Mouse (Mus musculus) kidney, adult 2 months (tissue): ENCODE data around the gene Ccnt2. TPM values are rescaled to one million over a fixed set of nuclear protein-coding genes. Genes with fewer than 3 reads are reported as not detected.
"Not testable (repeated sequence)": the region's sequence is repeated elsewhere in the genome, so short reads cannot be mapped to it uniquely, and the experiment has no call there.

ENCODE experiments used
- DNase-seq: peaks from one replicate; pipeline ENCODE4 v3.0.0; 2021
- H3K27ac ChIP-seq: fragments of 200-500 bp; 2 replicates; pipeline ENCODE4 v1.5.1; 2012; ENCODE audit warnings: low read depth, low read length, control low read depth, inconsistent platforms; ENCODE audit not compliant: insufficient read depth
- H3K27me3 ChIP-seq: fragments of 200-500 bp; replicated peaks from 2 replicates; pipeline ENCODE4 v1.6.1; 2012; ENCODE audit warnings: mild to moderate bottlenecking, moderate library complexity, low read length, inconsistent platforms; ENCODE audit not compliant: control insufficient read depth, insufficient read depth
- H3K36me3 ChIP-seq: fragments of 200-500 bp; 2 replicates; pipeline ENCODE4 v1.6.1; 2012; ENCODE audit warnings: mild to moderate bottlenecking, moderate library complexity, low read length, inconsistent platforms; ENCODE audit not compliant: control insufficient read depth, insufficient read depth
- H3K4me1 ChIP-seq: fragments of 200-500 bp; 2 replicates; pipeline ENCODE4 v1.6.1; 2011; ENCODE audit warnings: low read length; ENCODE audit not compliant: control insufficient read depth, insufficient read depth
- H3K4me3 ChIP-seq: fragments of 200-500 bp; 2 replicates; pipeline ENCODE4 v1.5.1; 2011; ENCODE audit warnings: mild to moderate bottlenecking, low read depth, low read length, control low read depth; ENCODE audit not compliant: insufficient read depth
- CTCF ChIP-seq: fragments of 200-500 bp; conservative IDR thresholded peaks from 2 replicates; pipeline ENCODE4 v1.5.1; 2011; ENCODE audit warnings: low read depth, mild to moderate bottlenecking, control low read depth, low read length, moderate library complexity, mixed read lengths; ENCODE audit not compliant: insufficient read depth, insufficient read length
- POLR2A ChIP-seq: fragments of 200-500 bp; IDR thresholded peaks from one replicate; pipeline ENCODE4 v1.6.1; 2011; ENCODE audit warnings: low read depth, low read length, control low read depth
- WGBS: fragments of 180-500 bp; shearing (Covaris S2); methylation state at CpG from one replicate; pipeline ENCODE4 v1.1.7; 2018; 5-methylcytosine and 5-hydroxymethylcytosine counted together
- polyA plus RNA-seq: library from polyadenylated mRNA; depleted of rRNA; stranded (reverse); fragments of >200 nt; gene quantifications from 2 replicates; pipeline ENCODE4 v1.2.3, GENCODE M21; 2012

Gene Ccnt2
- polyA plus RNA-seq, 1 experiment: 12.7 TPM

GRCm38 (mm10) chr1:127755806-127756205 lies 18.2 kb upstream of the Ccnt2 start:
- Histone ChIP-seq H3K27me3 (no peaks in the 10 kb centered on the region), H3K27ac (no peak overlapping the region), H3K4me1 (no peaks in the 10 kb centered on the region), H3K36me3 (no peaks in the 10 kb centered on the region), H3K4me3 (no peak overlapping the region)
- TF ChIP-seq CTCF (no peak), POLR2A (no peak)
- no peak for DNase-seq
- 63% methylated on average over 4 of the region's 4 CpGs for WGBS

- no peak overlapping the region for H3K27ac ChIP-seq
- no peaks in the 10 kb centered on the region for H3K36me3 ChIP-seq
- H3K27me3 ChIP-seq: no peaks in the 10 kb centered on the region
- no peaks in the 10 kb centered on the region for H3K4me1 ChIP-seq
- no peak for DNase-seq
- H3K4me3 ChIP-seq: no peak overlapping the region
- TF ChIP-seq CTCF: no peak
- no peak for TF ChIP-seq POLR2A
- WGBS: 69% methylated on average over 5 of the region's 5 CpGs
Observed at GRCm38 (mm10) chr1:127756331-127757163, 17.4 kb upstream of the Ccnt2 start.

- DNase-seq, H3K4me1 ChIP-seq, H3K36me3 ChIP-seq, H3K27ac ChIP-seq, H3K4me3 ChIP-seq, H3K27me3 ChIP-seq: not testable (repeated sequence)
- 95% methylated on average over 3 of the region's 3 CpGs for WGBS
Observed at GRCm38 (mm10) chr1:127757164-127757545, 16.8 kb upstream of the Ccnt2 start.

GRCm38 (mm10) chr1:127765468-127765867 lies 8.5 kb upstream of the Ccnt2 start:
- DNase-seq: peak; percentile 20
- WGBS: 73% methylated on average over 2 of the region's 2 CpGs
- Histone ChIP-seq H3K27me3 (no peaks in the 10 kb centered on the region), H3K36me3 (no peaks in the 10 kb centered on the region), H3K4me1 (no peaks in the 10 kb centered on the region), H3K4me3 (no peak overlapping the region), H3K27ac (no peak overlapping the region)
- TF ChIP-seq CTCF: peak; percentile 20; the same call in 1 of the 2 replicates
- TF ChIP-seq POLR2A: no peak

- no peak overlapping the region for H3K4me3 ChIP-seq
- H3K36me3 ChIP-seq: no peaks in the 10 kb centered on the region
- DNase-seq: no peak
- H3K27ac ChIP-seq: no peak overlapping the region
- H3K27me3 ChIP-seq: no peaks in the 10 kb centered on the region
- 87% methylated on average over 2 of the region's 2 CpGs for WGBS
- no peaks in the 10 kb centered on the region for H3K4me1 ChIP-seq
- TF ChIP-seq POLR2A (no peak), CTCF (no peak)
Observed at GRCm38 (mm10) chr1:127766741-127767140, 7.2 kb upstream of the Ccnt2 start.

GRCm38 (mm10) chr1:127773198-127773802 lies 664 bp upstream of the Ccnt2 start:
- no peak for DNase-seq
- TF ChIP-seq CTCF (no peak), POLR2A (no peak)
- WGBS: 1% methylated on average over 14 of the region's 14 CpGs
- H3K4me3 ChIP-seq: peak overlapping the region; percentile 78
- peak overlapping the region; percentile 96 for H3K27ac ChIP-seq
- H3K36me3 ChIP-seq: no peaks in the 10 kb centered on the region
- H3K4me1 ChIP-seq: peaks cover 7% of the 10 kb centered on the region; the same call in 1 of the 2 replicates
- no peaks in the 10 kb centered on the region for H3K27me3 ChIP-seq

- Histone ChIP-seq H3K36me3 (no peaks in the 10 kb centered on the region), H3K4me3 (peak overlapping the region; percentile 84), H3K27ac (peak overlapping the region; percentile 91), H3K27me3 (no peaks in the 10 kb centered on the region), H3K4me1 (peaks cover 7% of the 10 kb centered on the region; the same call in 1 of the 2 replicates)
- WGBS: under 1% methylated on average over 31 of the region's 31 CpGs
- no peak for TF ChIP-seq POLR2A
- TF ChIP-seq CTCF: no peak
- DNase-seq: peak; percentile 76
Observed at GRCm38 (mm10) chr1:127774501-127774880, 527 bp downstream of the Ccnt2 start.

GRCm38 (mm10) chr1:127775206-127775720 lies 1.3 kb downstream of the Ccnt2 start:
- TF ChIP-seq POLR2A (no peak), CTCF (no peak)
- Histone ChIP-seq H3K4me3 (peak overlapping the region; percentile 84), H3K27me3 (no peaks in the 10 kb centered on the region), H3K36me3 (no peaks in the 10 kb centered on the region), H3K4me1 (peaks cover 7% of the 10 kb centered on the region; the same call in 1 of the 2 replicates), H3K27ac (no peak overlapping the region)
- no peak for DNase-seq
- WGBS: 8% methylated on average over 10 of the region's 10 CpGs
